Mouse (Mus musculus) intestine, embryonic 16.5 days (tissue): ENCODE results near the gene Gm3952. TPM values are rescaled to one million over a fixed set of nuclear protein-coding genes. Genes with fewer than 3 reads are reported as not detected.

ENCODE experiments used
- ATAC-seq: fragments of 200-750 bp; cut with Nextera tagmentation; 2 replicates; pipeline ENCODE4 v1.8.0; 2017; ENCODE audit warnings: moderate TSS enrichment, moderate library complexity
- H3K27ac ChIP-seq: fragments of 300-500 bp; sonication (generic); 2 replicates; pipeline ENCODE4 v1.5.1; 2014; ENCODE audit warnings: mild to moderate bottlenecking, low read length
- H3K27me3 ChIP-seq: fragments of 300-500 bp; sonication (generic); replicated peaks from 2 replicates; pipeline ENCODE4 v1.6.1; 2014; ENCODE audit warnings: low read length, control low read depth, mixed read lengths; ENCODE audit not compliant: control insufficient read depth, insufficient read depth
- H3K36me3 ChIP-seq: fragments of 300-500 bp; sonication (generic); 2 replicates; pipeline ENCODE4 v1.6.1; 2014; ENCODE audit warnings: low read length, control low read depth; ENCODE audit not compliant: control insufficient read depth, insufficient read depth
- H3K4me1 ChIP-seq: fragments of 300-500 bp; sonication (generic); 2 replicates; pipeline ENCODE4 v1.6.1; 2014; ENCODE audit warnings: low read length, control low read depth, mixed read lengths; ENCODE audit not compliant: control insufficient read depth, insufficient read depth
- H3K4me2 ChIP-seq: fragments of 300-500 bp; sonication (generic); 2 replicates; pipeline ENCODE4 v1.6.1; 2014; ENCODE audit warnings: low read depth, low read length, control low read depth
- H3K4me3 ChIP-seq: fragments of 300-500 bp; sonication (generic); 2 replicates; pipeline ENCODE4 v1.5.1; 2014; ENCODE audit warnings: mild to moderate bottlenecking, low read length
- H3K9ac ChIP-seq: fragments of 300-500 bp; sonication (generic); 2 replicates; pipeline ENCODE4 v1.6.1; 2014; ENCODE audit warnings: low read depth, low read length
- H3K9me3 ChIP-seq: fragments of 300-500 bp; sonication (generic); 2 replicates; pipeline ENCODE4 v1.6.1; 2016; ENCODE audit warnings: low read length, control low read depth; ENCODE audit not compliant: control insufficient read depth
- WGBS: fragments of 180-500 bp; shearing (Covaris S2); extraction: QIAGEN DNeasy Blood & Tissue Kit; methylation state at CpG from one replicate; pipeline ENCODE4 v1.1.7; 2014; 5-methylcytosine and 5-hydroxymethylcytosine counted together
- polyA plus RNA-seq: library from polyadenylated mRNA; unstranded; fragments of >200 nt; fragmentation: Nextera tagmentation; extraction: Ambion mirVana; gene quantifications from 2 replicates; pipeline ENCODE4 v1.2.1, GENCODE M21; 2015

Gm3952 gene
- polyA plus RNA-seq, 1 experiment from 2014 or later: not detected

GRCm38 (mm10) chr8:128704836-128705235 is 93.7 kb downstream of the Gm3952 start:
- no peak for ATAC-seq
- Histone ChIP-seq H3K36me3 (peaks cover 7% of the 10 kb centered on the region), H3K9me3 (no peaks in the 10 kb centered on the region), H3K9ac (no peak overlapping the region), H3K27me3 (no peaks in the 10 kb centered on the region), H3K4me2 (no peak overlapping the region), H3K4me3 (no peak overlapping the region), H3K4me1 (peaks cover 3% of the 10 kb centered on the region; the same call in 1 of the 2 replicates), H3K27ac (no peak overlapping the region)
- 89% methylated on average over 2 of the region's 2 CpGs for WGBS

DNA sequence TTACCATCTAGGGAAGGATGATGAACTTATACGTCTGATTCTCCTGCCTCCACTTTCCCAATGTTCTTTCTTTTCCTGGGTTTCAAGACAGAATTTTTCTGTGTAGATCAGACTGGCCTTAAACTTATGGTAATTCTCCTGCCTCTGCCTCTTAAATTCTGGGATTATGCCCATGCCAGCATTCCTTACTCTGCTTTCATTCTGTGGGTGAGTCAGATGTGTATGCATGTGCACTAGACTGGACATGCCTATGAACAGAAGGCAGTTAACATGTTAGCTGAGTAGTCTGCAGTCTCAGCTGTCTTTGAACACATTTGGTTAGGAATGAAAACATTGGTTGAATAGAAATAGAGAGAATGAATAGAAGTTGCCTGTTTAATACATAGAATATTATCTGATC is 94.1 kb downstream of the Gm3952 start:
- no peak for ATAC-seq

DNA sequence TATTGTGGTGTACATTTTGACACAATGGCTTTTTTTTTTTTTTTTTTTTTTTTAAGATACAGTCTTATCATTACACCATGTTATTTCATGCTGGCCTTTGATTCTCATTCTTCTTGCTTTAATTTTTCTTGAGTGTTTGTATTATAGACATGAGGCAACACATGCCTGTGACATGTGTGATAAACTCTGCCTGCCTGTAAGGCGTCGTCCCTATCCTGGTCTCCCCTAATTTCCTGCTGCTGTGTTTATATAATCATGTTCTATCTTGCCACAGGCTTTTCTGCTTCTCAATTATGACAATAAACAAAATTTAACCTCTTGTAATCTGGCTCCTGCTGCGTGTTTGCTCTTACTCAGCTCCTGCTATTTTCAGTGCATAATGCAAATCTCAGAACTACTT is 100.5 kb downstream of the Gm3952 start:
- Histone ChIP-seq H3K4me3 (no peak overlapping the region), H3K4me1 (peaks cover 17% of the 10 kb centered on the region; the same call in 1 of the 2 replicates), H3K9ac (no peak overlapping the region), H3K4me2 (no peak overlapping the region), H3K36me3 (no peaks in the 10 kb centered on the region), H3K27ac (no peak overlapping the region), H3K27me3 (no peaks in the 10 kb centered on the region), H3K9me3 (no peaks in the 10 kb centered on the region)
- ATAC-seq: 0 out of 2 replicates have a peak, but pooled peaks have one; percentile 38
- WGBS: 51% methylated on average over 3 of the region's 3 CpGs

More for the DNA sequence above, 94.1 kb downstream of the Gm3952 start:
- Histone ChIP-seq H3K4me3 (no peak overlapping the region), H3K4me2 (no peak overlapping the region), H3K9me3 (no peaks in the 10 kb centered on the region), H3K27me3 (no peaks in the 10 kb centered on the region), H3K36me3 (peaks cover 7% of the 10 kb centered on the region), H3K27ac (no peak overlapping the region), H3K9ac (no peak overlapping the region), H3K4me1 (peaks cover 3% of the 10 kb centered on the region; the same call in 1 of the 2 replicates)
- 71% methylated on average over 1 of the region's 1 CpGs for WGBS

DNA sequence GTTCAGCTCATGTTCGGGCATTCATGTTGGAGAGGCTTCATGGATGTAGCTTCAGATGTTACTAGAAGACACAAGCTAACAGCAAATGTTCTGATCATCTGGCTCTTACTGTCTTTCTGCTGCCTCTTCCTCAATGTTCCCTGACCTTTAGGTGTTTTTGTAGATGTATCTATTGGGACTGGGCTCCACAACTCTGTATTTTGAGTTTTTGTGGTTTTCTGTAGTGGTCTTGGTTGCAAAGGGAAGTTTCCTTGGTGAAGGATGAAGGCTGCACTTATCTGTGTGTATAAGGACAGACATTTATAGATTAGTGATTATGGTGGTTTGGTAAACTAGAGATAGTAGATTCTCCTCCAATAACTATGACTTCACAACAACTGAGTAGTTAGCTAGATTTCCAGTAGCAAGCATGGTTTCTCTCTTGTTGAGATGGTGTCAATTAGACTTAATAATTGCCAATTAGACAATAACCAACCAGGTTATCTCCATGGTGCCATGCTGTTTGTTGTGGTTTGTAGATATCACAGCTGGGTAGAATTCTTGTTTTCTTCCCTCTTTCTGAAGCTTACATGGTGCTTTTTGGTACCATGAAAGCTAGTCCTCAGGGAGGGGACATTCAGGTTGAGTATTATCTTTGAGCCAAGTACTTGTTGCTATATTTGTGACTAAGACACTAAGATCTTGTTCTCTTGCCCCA is 101.6 kb downstream of the Gm3952 start:
- ATAC-seq: no peak
- Histone ChIP-seq H3K4me2 (no peak overlapping the region), H3K9ac (no peak overlapping the region), H3K36me3 (no peaks in the 10 kb centered on the region), H3K27ac (no peak overlapping the region), H3K4me1 (peaks cover 19% of the 10 kb centered on the region), H3K4me3 (no peak overlapping the region), H3K9me3 (no peaks in the 10 kb centered on the region), H3K27me3 (no peaks in the 10 kb centered on the region)
- WGBS: 95% methylated on average over 1 of the region's 1 CpGs

Other genes starting within 250 kb of the Gm3952 start
- gene Itgb1, start 113.0 kb downstream of the Gm3952 start, polyA plus RNA-seq: 219 and 235 TPM in 2 replicates